Mouse (Mus musculus): ENCODE measurements at regions not wholly inside any gene's neighbourhood (a gene's known extent, or its start where the extent isn't known, plus 50 kb on each side); places are given as distances from the start of the nearest gene placed in this dataset.

- Histone ChIP-seq H3K4me3 (no peak overlapping the region), H3K4me2 (replicated peaks) (no peak overlapping the region), H3K27ac (no peak overlapping the region), H3K4me1 (no peaks in the 10 kb centered on the region), H3K36me3 (no peaks in the 10 kb centered on the region), H3K27me3 (replicated peaks) (no peaks in the 10 kb centered on the region), H3K9me3 (no peaks in the 10 kb centered on the region), H3K9ac (no peak overlapping the region)
- ATAC-seq (ENCODE audit: low FRiP score, low read depth), result no peak
Observed at GRCm38 (mm10) chr10:98388543-98388942, 525.7 kb upstream of the Atp2b1 start.

DNA sequence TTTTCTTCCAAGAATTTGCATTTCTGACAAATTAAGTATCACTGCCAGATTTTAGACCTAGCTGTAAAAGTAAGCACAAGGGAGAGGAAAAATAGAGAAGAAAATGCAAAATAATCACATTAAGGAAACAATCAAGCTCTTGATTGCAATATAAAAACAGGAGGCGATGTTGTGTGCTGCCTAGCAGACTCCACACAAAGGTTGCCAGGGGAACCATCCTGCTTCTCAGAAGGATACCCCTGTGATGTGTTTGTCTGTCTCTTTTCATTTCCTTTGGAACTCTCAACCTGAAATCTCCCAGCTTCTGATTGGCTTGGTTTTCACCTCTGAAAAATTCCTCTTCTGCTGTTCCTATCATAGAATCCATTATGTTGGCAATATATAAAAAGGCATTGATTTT lies 514.3 kb upstream of the Atp2b1 start:
- WGBS, result 12% methylated on average over 1 of the region's 1 CpGs

DNA sequence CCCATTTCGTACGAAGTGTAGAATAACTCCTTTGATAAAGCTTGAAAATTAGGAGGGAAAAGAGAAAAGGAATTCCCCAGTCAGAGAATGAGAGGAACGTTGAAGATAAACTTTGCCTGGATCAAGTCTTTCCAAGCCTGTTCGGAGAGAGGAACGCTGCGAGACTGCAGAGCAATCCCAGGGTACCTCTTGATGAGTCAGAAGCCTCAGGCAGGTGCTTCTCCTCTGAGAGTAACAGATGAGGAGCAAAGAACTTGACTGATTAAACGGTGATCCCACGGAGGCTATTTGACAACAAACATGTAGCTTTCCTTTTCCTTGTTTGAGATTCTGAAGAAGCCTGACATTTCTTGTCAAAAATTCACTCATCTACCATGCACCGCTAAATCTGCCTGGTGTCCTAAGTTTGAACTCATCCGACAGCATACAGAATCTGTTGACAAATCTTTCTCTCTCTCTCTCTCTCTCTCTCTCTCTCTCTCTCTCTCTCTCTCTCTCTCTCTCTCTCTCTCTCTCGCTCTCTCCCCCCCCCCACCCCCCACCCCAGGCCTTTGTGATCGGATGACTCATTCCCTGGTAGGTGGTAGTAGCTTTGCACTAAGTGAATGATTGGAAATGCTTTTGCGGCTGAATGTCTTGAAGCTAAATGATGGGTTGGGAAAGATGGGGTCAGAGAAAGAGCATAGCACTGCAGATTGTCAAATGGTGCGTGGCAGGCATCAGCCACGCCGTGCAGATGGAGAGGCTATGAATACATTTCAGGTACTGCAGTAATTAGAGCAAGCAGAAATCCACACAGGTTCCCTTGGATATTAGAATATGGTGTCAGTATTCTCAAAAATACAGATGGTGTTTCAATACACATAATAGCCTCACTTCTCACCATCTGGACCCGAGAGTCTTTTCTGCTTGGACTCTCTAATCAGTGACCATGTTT lies 496.1 kb upstream of the Atp2b1 start:
- no peaks in the 10 kb centered on the region; the same call in 1 of the 2 replicates for H3K4me1 ChIP-seq
- H3K27ac ChIP-seq, result no peak overlapping the region
- no peak overlapping the region for H3K9ac ChIP-seq
- H3K27me3 ChIP-seq (replicated peaks), result no peaks in the 10 kb centered on the region
- ATAC-seq (ENCODE audit: low FRiP score, low read depth), result peak; percentile 79
- no peak overlapping the region for H3K4me3 ChIP-seq
- H3K9me3 ChIP-seq, result no peaks in the 10 kb centered on the region
- H3K36me3 ChIP-seq, result no peaks in the 10 kb centered on the region
- 55% methylated on average over 16 of the region's 17 CpGs for WGBS
- H3K4me2 ChIP-seq (replicated peaks), result 0 out of 2 replicates have a peak overlapping the region, but pooled peaks have one; percentile 3

More for the DNA sequence above, 514.3 kb upstream of the Atp2b1 start:
- H3K9ac ChIP-seq, result no peak overlapping the region
- no peaks in the 10 kb centered on the region for H3K9me3 ChIP-seq
- no peaks in the 10 kb centered on the region for H3K4me1 ChIP-seq
- no peaks in the 10 kb centered on the region for H3K36me3 ChIP-seq
- no peak overlapping the region for H3K4me2 ChIP-seq (replicated peaks)
- no peak overlapping the region for H3K4me3 ChIP-seq
- no peaks in the 10 kb centered on the region for H3K27me3 ChIP-seq (replicated peaks)
- H3K27ac ChIP-seq, result no peak overlapping the region
- peak; percentile 70; the same call in 1 of the 2 replicates for ATAC-seq (ENCODE audit: low FRiP score, low read depth)

DNA sequence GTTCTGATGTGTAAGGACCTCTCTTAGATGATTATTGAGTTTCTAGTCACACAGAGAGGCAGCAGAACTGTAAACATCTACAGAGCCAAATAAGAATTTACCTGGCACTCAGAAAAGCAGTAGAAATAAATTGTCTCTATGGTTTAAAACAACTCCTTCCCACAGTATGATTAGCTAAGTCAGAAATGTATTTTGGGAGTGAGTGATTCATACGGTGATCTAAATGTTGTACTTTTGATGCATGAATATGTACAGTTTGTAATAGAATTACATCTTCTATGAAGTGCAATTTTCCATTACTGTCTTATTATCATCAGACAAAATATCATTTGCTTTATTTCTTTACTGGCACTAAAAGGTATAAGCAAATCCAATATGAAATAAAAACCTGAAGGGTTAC lies 489.8 kb upstream of the Atp2b1 start:
- 89% methylated on average over 1 of the region's 1 CpGs for WGBS
- H3K27me3 ChIP-seq (replicated peaks), result no peaks in the 10 kb centered on the region
- no peaks in the 10 kb centered on the region for H3K4me1 ChIP-seq
- no peak overlapping the region for H3K4me3 ChIP-seq
- H3K4me2 ChIP-seq (replicated peaks), result no peak overlapping the region
- H3K27ac ChIP-seq, result no peak overlapping the region
- ATAC-seq (ENCODE audit: low FRiP score, low read depth), result no peak
- no peaks in the 10 kb centered on the region for H3K9me3 ChIP-seq
- H3K36me3 ChIP-seq, result no peaks in the 10 kb centered on the region
- no peak overlapping the region for H3K9ac ChIP-seq

- no peak overlapping the region for H3K4me3 ChIP-seq
- H3K27ac ChIP-seq, result no peak overlapping the region
- no peaks in the 10 kb centered on the region for H3K9me3 ChIP-seq
- no peaks in the 10 kb centered on the region for H3K27me3 ChIP-seq (replicated peaks)
- H3K9ac ChIP-seq, result no peak overlapping the region
- no peaks in the 10 kb centered on the region for H3K4me1 ChIP-seq
- WGBS, result 90% methylated on average over 3 of the region's 3 CpGs
- ATAC-seq (ENCODE audit: low FRiP score, low read depth), result no peak
- H3K36me3 ChIP-seq, result no peaks in the 10 kb centered on the region
- H3K4me2 ChIP-seq (replicated peaks), result no peak overlapping the region
Observed at GRCm38 (mm10) chr10:98434974-98435373, 479.2 kb upstream of the Atp2b1 start.

GRCm38 (mm10) chr10:98461538-98461937 lies 452.7 kb upstream of the Atp2b1 start:
- Histone ChIP-seq H3K4me1 (no peaks in the 10 kb centered on the region), H3K27ac (no peak overlapping the region), H3K4me2 (replicated peaks) (no peak overlapping the region), H3K9me3 (no peaks in the 10 kb centered on the region), H3K36me3 (no peaks in the 10 kb centered on the region), H3K9ac (no peak overlapping the region), H3K4me3 (no peak overlapping the region), H3K27me3 (replicated peaks) (no peaks in the 10 kb centered on the region)
- no peak for ATAC-seq (ENCODE audit: low FRiP score, low read depth)
- WGBS, result 89% methylated on average over 2 of the region's 2 CpGs

- H3K36me3 ChIP-seq, result no peaks in the 10 kb centered on the region
- no peaks in the 10 kb centered on the region for H3K4me1 ChIP-seq
- H3K4me3 ChIP-seq, result no peak overlapping the region
- no peaks in the 10 kb centered on the region for H3K9me3 ChIP-seq
- no peak for ATAC-seq (ENCODE audit: low FRiP score, low read depth)
- no peaks in the 10 kb centered on the region for H3K27me3 ChIP-seq (replicated peaks)
- H3K9ac ChIP-seq, result no peak overlapping the region
- WGBS, result 87% methylated on average over 3 of the region's 3 CpGs
- no peak overlapping the region for H3K4me2 ChIP-seq (replicated peaks)
- H3K27ac ChIP-seq, result no peak overlapping the region
Observed at GRCm38 (mm10) chr10:98474581-98474980, 439.6 kb upstream of the Atp2b1 start.

- H3K4me3 ChIP-seq, result no peak overlapping the region
- WGBS, result 85% methylated on average over 20 of the region's 20 CpGs
- 0 out of 2 replicates have a peak, but pooled peaks cover 4% of the 10 kb centered on the region for H3K9me3 ChIP-seq
- H3K9ac ChIP-seq, result no peak overlapping the region
- H3K4me2 ChIP-seq (replicated peaks), result no peak overlapping the region
- ATAC-seq (ENCODE audit: low FRiP score, low read depth), result no peak
- no peaks in the 10 kb centered on the region for H3K36me3 ChIP-seq
- H3K27ac ChIP-seq, result no peak overlapping the region
- H3K4me1 ChIP-seq, result no peaks in the 10 kb centered on the region
- H3K27me3 ChIP-seq (replicated peaks), result no peaks in the 10 kb centered on the region
Observed at GRCm38 (mm10) chr10:98485751-98486681, 428.2 kb upstream of the Atp2b1 start.

DNA sequence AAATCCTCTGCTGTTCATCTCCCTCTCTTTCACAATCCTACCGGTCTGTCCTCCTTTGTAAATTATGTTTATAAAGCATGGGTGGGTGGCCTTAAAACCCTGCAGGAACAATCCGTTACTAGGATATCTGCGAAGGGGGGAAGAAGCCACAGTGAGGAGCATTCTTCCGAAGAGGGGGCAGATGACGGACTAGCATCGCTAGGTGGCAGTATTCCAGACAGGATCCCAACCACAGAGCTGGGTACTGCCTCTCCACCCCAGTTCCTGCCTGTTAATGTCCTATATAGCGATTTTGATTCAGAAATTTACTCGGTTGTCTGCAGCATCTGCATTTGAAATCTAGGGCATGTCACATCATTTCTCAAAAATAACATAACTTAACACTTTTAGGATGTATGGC lies 419.9 kb upstream of the Atp2b1 start:
- H3K9ac ChIP-seq, result no peak overlapping the region
- H3K9me3 ChIP-seq, result no peaks in the 10 kb centered on the region
- H3K27ac ChIP-seq, result no peak overlapping the region
- H3K27me3 ChIP-seq (replicated peaks), result no peaks in the 10 kb centered on the region
- no peak overlapping the region for H3K4me2 ChIP-seq (replicated peaks)
- no peak overlapping the region for H3K4me3 ChIP-seq
- peak; percentile 84 for ATAC-seq (ENCODE audit: low FRiP score, low read depth)
- WGBS, result 7% methylated on average over 8 of the region's 8 CpGs
- H3K4me1 ChIP-seq, result no peaks in the 10 kb centered on the region
- no peaks in the 10 kb centered on the region for H3K36me3 ChIP-seq

- Histone ChIP-seq H3K36me3 (no peaks in the 10 kb centered on the region), H3K27me3 (replicated peaks) (no peaks in the 10 kb centered on the region), H3K9ac (no peak overlapping the region), H3K4me1 (no peaks in the 10 kb centered on the region), H3K4me3 (no peak overlapping the region), H3K4me2 (replicated peaks) (no peak overlapping the region), H3K9me3 (no peaks in the 10 kb centered on the region), H3K27ac (no peak overlapping the region)
- WGBS, result 80% methylated on average over 4 of the region's 4 CpGs
- ATAC-seq (ENCODE audit: low FRiP score, low read depth), result no peak
Observed at GRCm38 (mm10) chr10:98496254-98496653, 418.0 kb upstream of the Atp2b1 start.

DNA sequence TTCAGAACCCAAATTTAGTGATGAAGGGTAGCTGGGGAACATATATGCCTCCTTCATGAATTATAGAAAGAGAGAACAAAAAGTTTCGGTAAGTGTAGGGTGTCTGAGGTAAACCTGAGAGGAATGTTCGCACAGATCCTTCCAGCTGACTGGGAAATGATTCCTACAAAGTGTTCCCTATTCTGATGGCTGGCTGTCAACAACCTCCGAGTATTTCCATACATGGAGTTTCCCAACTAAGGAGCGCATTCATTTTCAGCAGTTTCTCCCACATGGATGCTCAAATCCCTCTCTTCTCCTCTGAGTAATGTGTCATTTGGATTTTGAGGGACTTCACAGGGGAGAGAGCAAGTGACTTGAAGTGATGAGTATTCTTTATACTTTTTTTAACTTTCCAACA lies 413.9 kb upstream of the Atp2b1 start:
- Histone ChIP-seq H3K9me3 (no peaks in the 10 kb centered on the region), H3K4me2 (replicated peaks) (no peak overlapping the region), H3K4me1 (no peaks in the 10 kb centered on the region), H3K9ac (no peak overlapping the region), H3K36me3 (no peaks in the 10 kb centered on the region), H3K4me3 (no peak overlapping the region), H3K27ac (no peak overlapping the region), H3K27me3 (replicated peaks) (no peaks in the 10 kb centered on the region)
- no peak for ATAC-seq (ENCODE audit: low FRiP score, low read depth)
- 87% methylated on average over 4 of the region's 4 CpGs for WGBS

GRCm38 (mm10) chr10:98501566-98501965 lies 412.6 kb upstream of the Atp2b1 start:
- Histone ChIP-seq H3K27ac (no peak overlapping the region), H3K4me2 (replicated peaks) (no peak overlapping the region), H3K9me3 (no peaks in the 10 kb centered on the region), H3K4me3 (no peak overlapping the region), H3K4me1 (no peaks in the 10 kb centered on the region), H3K27me3 (replicated peaks) (no peaks in the 10 kb centered on the region), H3K9ac (no peak overlapping the region), H3K36me3 (no peaks in the 10 kb centered on the region)
- no peak for ATAC-seq (ENCODE audit: low FRiP score, low read depth)
- WGBS, result 77% methylated on average over 5 of the region's 5 CpGs
